10 mouse cellular contexts compared by ENCODE assay signal in the genomic region with DNA sequence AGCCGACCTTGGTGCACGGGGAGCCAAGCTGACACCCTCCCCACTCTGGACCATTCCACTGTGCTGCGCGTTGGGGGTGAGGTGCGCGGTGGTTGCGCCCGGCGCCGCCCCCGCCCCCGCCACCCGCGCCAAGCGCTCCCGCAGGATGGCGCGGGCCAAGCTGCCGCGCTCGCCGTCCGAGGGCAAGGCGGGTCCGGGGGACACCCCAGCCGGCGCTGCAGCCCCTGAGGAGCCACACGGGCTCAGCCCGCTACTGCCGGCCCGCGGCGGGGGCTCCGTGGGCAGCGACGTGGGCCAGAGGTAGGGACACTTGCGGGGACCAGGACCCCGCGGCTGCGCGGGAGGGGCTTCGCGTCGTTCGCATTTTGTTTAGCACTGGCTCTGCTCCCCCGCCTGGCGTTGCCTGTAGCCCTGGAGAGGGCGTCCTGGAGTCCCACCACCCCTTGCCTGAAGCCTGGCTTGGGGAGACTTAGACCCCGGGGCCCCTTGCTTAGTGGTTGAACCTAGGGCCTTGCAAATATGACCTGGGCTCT. TPM values are rescaled to one million over a fixed set of nuclear protein-coding genes. Genes with fewer than 3 reads are reported as not detected.
DNase-seq lines count a peak whose midpoint lies in the region; ATAC-seq lines count a peak whose summit lies in the region.
"Had no signal": no experiment of that assay in that cellular context is flagged by ENCODE, and none has a peak within 500 bp of the region (broad histone marks: within the 10 kb centered on the region; RNA-seq: fewer than 3 reads in every experiment).

No protein-coding gene starts in this region.

- H3K36me3 ChIP-seq in hindbrain, embryonic 16.5 days (ENCODE audit: control insufficient read depth, insufficient read depth, low read length) = no peaks in the 10 kb centered on the region
- no peaks in the 10 kb centered on the region for H3K36me3 ChIP-seq in neural tube, embryonic 11.5 days (ENCODE audit: control insufficient read depth, insufficient read depth, low read length)

- 3% methylated on average over 35 of the region's 49 CpGs for WGBS in hindbrain, embryonic 16.5 days
- 2% methylated on average over 42 of the region's 49 CpGs for WGBS in neural tube, embryonic 11.5 days

- H3K4me3 ChIP-seq in hindbrain, embryonic 16.5 days (ENCODE audit: low read length) = peak overlapping the region; percentile 68
- H3K4me3 ChIP-seq in neural tube, embryonic 11.5 days (ENCODE audit: low read depth, low read length) = peak overlapping the region; percentile 44

- no peaks in the 10 kb centered on the region for H3K9me3 ChIP-seq in hindbrain, embryonic 16.5 days (ENCODE audit: control insufficient read depth, low read length)
- H3K9me3 ChIP-seq in neural tube, embryonic 11.5 days (ENCODE audit: control insufficient read depth, low read length) = no peaks in the 10 kb centered on the region

- H3K27ac ChIP-seq in hindbrain, embryonic 16.5 days (ENCODE audit: low read depth, low read length) = peak overlapping the region; percentile 69
- H3K27ac ChIP-seq in neural tube, embryonic 11.5 days (ENCODE audit: low read depth, low read length) = no peak overlapping the region

- peak overlapping the region; percentile 85 for H3K9ac ChIP-seq in hindbrain, embryonic 16.5 days (ENCODE audit: low read depth, low read length)
- peak overlapping the region; percentile 62 for H3K9ac ChIP-seq in neural tube, embryonic 11.5 days (ENCODE audit: low read length)

- peak overlapping the region; percentile 77 for H3K4me2 ChIP-seq in hindbrain, embryonic 16.5 days (ENCODE audit: low read length)
- H3K4me2 ChIP-seq in neural tube, embryonic 11.5 days (ENCODE audit: low read depth) = peak overlapping the region; percentile 74

- H3K27me3 ChIP-seq in hindbrain, embryonic 16.5 days (replicated peaks; ENCODE audit: control insufficient read depth, insufficient read depth, low read length) = no peaks in the 10 kb centered on the region; the same call in 1 of the 2 replicates
- H3K27me3 ChIP-seq in neural tube, embryonic 11.5 days (ENCODE audit: control insufficient read depth, insufficient read depth, low read length) = peaks cover 17% of the 10 kb centered on the region

- peak; percentile 81 for ATAC-seq in hindbrain, embryonic 16.5 days
- ATAC-seq in neural tube, embryonic 11.5 days (ENCODE audit: insufficient read depth, low FRiP score, low TSS enrichment) = no peak; the same call in 1 of the 2 replicates
- ATAC-seq in erythroid progenitor cell, adult 5-6 weeks (replicated peaks; ENCODE audit: low FRiP score, poor library complexity, severe bottlenecking) = no peak

- DNase-seq in layer of hippocampus, adult 11-12 months (ENCODE audit: low spot score) = peak; percentile 11
- DNase-seq in layer of hippocampus, adult 9-11 months = no peak
- DNase-seq in cerebellum, adult 9-11 months = peak; percentile 89
- DNase-seq in neural tube, embryonic 11.5 days (ENCODE audit: low spot score) = no peak
- DNase-seq in thymus, adult 18-20 months = no peak
- DNase-seq in frontal cortex, postnatal 10 days (ENCODE audit: low spot score in 2 of 2) = no peak

- H3K4me1 ChIP-seq in hindbrain, embryonic 16.5 days (ENCODE audit: control insufficient read depth, insufficient read depth, low read depth, low read length) = peaks cover 12% of the 10 kb centered on the region
- H3K4me1 ChIP-seq in neural tube, embryonic 11.5 days (ENCODE audit: control insufficient read depth, insufficient read depth, low read length) = peaks cover 5% of the 10 kb centered on the region; the same call in 1 of the 2 replicates

RNA-seq across cellular contexts. Expression of a gene that starts 14.3 kb away (rescaled TPM):
- 21.2 and 27.4 TPM in 2 replicates for polyA plus RNA-seq in hindbrain, embryonic 16.5 days (2015; fragmentation: Nextera tagmentation; extraction: Ambion mirVana)
- polyA plus RNA-seq in neural tube, embryonic 11.5 days (2014; fragmentation: Nextera tagmentation; extraction: Ambion mirVana) = 0.45 and 2.2 TPM in 2 replicates
- not detected in 2 replicates for total RNA-seq in erythroid progenitor cell, adult 5-6 weeks (2015; ENCODE audit: low replicate concordance)
- total RNA-seq in erythroid progenitor cell, adult 5-6 weeks (2017; ENCODE audit: low replicate concordance) = not detected in 2 replicates

RNA-seq across cellular contexts. Expression of a gene that starts 30.8 kb away (rescaled TPM):
- not detected in 2 replicates for polyA plus RNA-seq in hindbrain, embryonic 16.5 days (2015; fragmentation: Nextera tagmentation; extraction: Ambion mirVana)
- polyA plus RNA-seq in neural tube, embryonic 11.5 days (2014; fragmentation: Nextera tagmentation; extraction: Ambion mirVana) = not detected in 2 replicates
- total RNA-seq in erythroid progenitor cell, adult 5-6 weeks (2015; ENCODE audit: low replicate concordance) = not detected in 2 replicates
- total RNA-seq in erythroid progenitor cell, adult 5-6 weeks (2017; ENCODE audit: low replicate concordance) = not detected in 2 replicates
- polyA plus RNA-seq: large intestine, adult 2 months; small intestine, adult 2 months had no signal

RNA-seq across cellular contexts. Expression of a gene that starts 54.8 kb away (rescaled TPM):
- polyA plus RNA-seq in hindbrain, embryonic 16.5 days (2015; fragmentation: Nextera tagmentation; extraction: Ambion mirVana) = not detected in 2 replicates
- not detected in 2 replicates for polyA plus RNA-seq in neural tube, embryonic 11.5 days (2014; fragmentation: Nextera tagmentation; extraction: Ambion mirVana)
- not detected in 2 replicates for total RNA-seq in erythroid progenitor cell, adult 5-6 weeks (2015; ENCODE audit: low replicate concordance)
- not detected in 2 replicates for total RNA-seq in erythroid progenitor cell, adult 5-6 weeks (2017; ENCODE audit: low replicate concordance)
- polyA plus RNA-seq: small intestine, adult 2 months had no signal

Comparison
In these comparisons a context has a peak if more than half of its experiments do, and no peak if none do; other contexts are left out.
1. DNase-seq: peak in layer of hippocampus, adult 11-12 months (single experiment) and cerebellum, adult 9-11 months (single experiment); none in layer of hippocampus, adult 9-11 months (single experiment), neural tube, embryonic 11.5 days (single experiment), thymus, adult 18-20 months (0 of 2) and frontal cortex, postnatal 10 days (0 of 2).